Mouse (Mus musculus): ENCODE results near the gene Adamtsl2. TPM values are rescaled to one million over a fixed set of nuclear protein-coding genes. Genes with fewer than 3 reads are reported as not detected.

Gene Adamtsl2
- 1.3 and 2.5 TPM in 2 replicates for polyA plus RNA-seq (2012; rRNA removed; ENCODE audit: low replicate concordance)

GRCm38 (mm10) chr2:27079152-27079584 lies at the start of gene Adamtsl2:
Adamtsl2 (plus strand) TSS chr2:27079379.

GRCm38 (mm10) chr2:27071978-27072377 lies 7.2 kb upstream of the Adamtsl2 start, which contains the start of gene Mymk:
Mymk (minus strand) TSS chr2:27072179.

GRCm38 (mm10) chr2:27141950-27142693 lies 62.9 kb downstream of the Adamtsl2 start, which contains the start of gene Fam163b:
Fam163b (minus strand) TSS chr2:27142491.

Other genes starting within 250 kb of the Adamtsl2 start
- not detected in 2 replicates for gene Abo, start 214.4 kb upstream of the Adamtsl2 start, polyA plus RNA-seq (2012; rRNA removed; ENCODE audit: low replicate concordance)
- 9.7 and 14.1 TPM in 2 replicates for gene Surf6, start 176.5 kb upstream of the Adamtsl2 start, polyA plus RNA-seq (2012; rRNA removed; ENCODE audit: low replicate concordance)
- 39.9 and 41.8 TPM in 2 replicates for gene Med22, start 168.7 kb upstream of the Adamtsl2 start, polyA plus RNA-seq (2012; rRNA removed; ENCODE audit: low replicate concordance)
- gene Rpl7a, start 168.6 kb upstream of the Adamtsl2 start, polyA plus RNA-seq (2012; rRNA removed; ENCODE audit: low replicate concordance): 493 and 569 TPM in 2 replicates
- 22.2 and 22.8 TPM in 2 replicates for gene Surf2, start 163.0 kb upstream of the Adamtsl2 start, polyA plus RNA-seq (2012; rRNA removed; ENCODE audit: low replicate concordance)
- gene Surf1, start 162.8 kb upstream of the Adamtsl2 start, polyA plus RNA-seq (2012; rRNA removed; ENCODE audit: low replicate concordance): 52.0 and 56.9 TPM in 2 replicates
- 301 and 334 TPM in 2 replicates for gene Surf4, start 145.5 kb upstream of the Adamtsl2 start, polyA plus RNA-seq (2012; rRNA removed; ENCODE audit: low replicate concordance)
- gene Stkld1, start 145.3 kb upstream of the Adamtsl2 start, polyA plus RNA-seq (2012; rRNA removed; ENCODE audit: low replicate concordance): 0.29 and 0.43 TPM in 2 replicates
- gene Rexo4, start 115.0 kb upstream of the Adamtsl2 start, polyA plus RNA-seq (2012; rRNA removed; ENCODE audit: low replicate concordance): 16.2 and 25.7 TPM in 2 replicates
- gene Adamts13, start 106.0 kb upstream of the Adamtsl2 start, polyA plus RNA-seq (2012; rRNA removed; ENCODE audit: low replicate concordance): 0.86 and 1.8 TPM in 2 replicates
- gene Cacfd1, start 69.5 kb upstream of the Adamtsl2 start, polyA plus RNA-seq (2012; rRNA removed; ENCODE audit: low replicate concordance): 42.6 and 58.6 TPM in 2 replicates
- 9.5 and 16.0 TPM in 2 replicates for gene Slc2a6, start 51.4 kb upstream of the Adamtsl2 start, polyA plus RNA-seq (2012; rRNA removed; ENCODE audit: low replicate concordance)
- gene Mymk, start 7.2 kb upstream of the Adamtsl2 start, polyA plus RNA-seq (2012; rRNA removed; ENCODE audit: low replicate concordance): 0.16 and 0.72 TPM in 2 replicates
- gene Fam163b, start 63.1 kb downstream of the Adamtsl2 start, polyA plus RNA-seq (2012; rRNA removed; ENCODE audit: low replicate concordance): 0.12 and 0.14 TPM in 2 replicates
- gene Dbh, start 85.9 kb downstream of the Adamtsl2 start, polyA plus RNA-seq (2012; rRNA removed; ENCODE audit: low replicate concordance): 0.06 TPM in 1 of 2 replicates, not detected in the other
- 20.0 and 41.0 TPM in 2 replicates for gene Sardh, start 169.0 kb downstream of the Adamtsl2 start, polyA plus RNA-seq (2012; rRNA removed; ENCODE audit: low replicate concordance)